Mouse (Mus musculus) kidney, postnatal 36 days (tissue): Measurements from ENCODE around the gene Ifi206.

Experiments used
- DNase-seq, 2 experiments: peaks; one replicate each; pipeline ENCODE4 v3.0.0; 2021 to 2022; ENCODE audit warnings: mixed read lengths in 2 of 2

Gene Ifi206

GRCm38 (mm10) chr1:173418516-173418915, 72.3 kb downstream of the Ifi206 start:
- DNase-seq, result no peak
